13 mouse cellular contexts compared by ENCODE assay signal in genomic region chr16:67243598-67243997, GRCm38 (mm10).
A peak's percentile ranks its signal among the peaks of the same experiment; 100 is the strongest.
DNase-seq lines count a peak whose midpoint lies in the region; TF ChIP-seq lines count a peak whose summit lies in the region.
"Had no signal": no experiment of that assay in that cellular context is flagged by ENCODE, and none has a peak within 500 bp of the region (broad histone marks: within the 10 kb centered on the region; RNA-seq: fewer than 3 reads in every experiment).

No protein-coding gene starts in this region.

- no peak for TF ChIP-seq CTCF in brain, embryonic 14.5 days (IDR thresholded peaks at IDR 0.05; ENCODE audit: borderline replicate concordance, extremely low read depth, insufficient read depth, insufficient read length)

- DNase-seq in brain, embryonic 14.5 days (ENCODE audit: low read depth) = peak; percentile 23
- peak; percentile 73 for DNase-seq in cerebellum, adult 11-12 months
- peak; percentile 83 for DNase-seq in cerebellum, adult 9-10 months
- peak; percentile 68 to 71 for DNase-seq in cerebellum, postnatal 25 days
- DNase-seq in adrenal gland, adult 18-20 months (ENCODE audit: low spot score in 2 of 2) = no peak
- no peak for DNase-seq in frontal cortex, postnatal 10 days (ENCODE audit: low spot score in 2 of 2)
- DNase-seq in heart, adult 9 months (ENCODE audit: low spot score in 2 of 2) = no peak
- DNase-seq: adrenal gland, adult 8-10 months; gastrocnemius, postnatal 10 days; heart, adult 18-20 months; heart, postnatal 14 days; kidney, adult 11 months; kidney, adult 9 months had no signal

- TF ChIP-seq POLR2A in brain, embryonic 14.5 days (IDR thresholded peaks at IDR 0.05; ENCODE audit: borderline replicate concordance, extremely low read depth, insufficient read depth, insufficient read length, poor library complexity, severe bottlenecking) = no peak

Comparison
In these comparisons a context has a peak if more than half of its experiments do, and no peak if none do; other contexts are left out.
1. DNase-seq: peak in brain, embryonic 14.5 days (single experiment), cerebellum, adult 11-12 months (single experiment), cerebellum, adult 9-10 months (single experiment) and cerebellum, postnatal 25 days (2 of 2); none in adrenal gland, adult 18-20 months (0 of 2), frontal cortex, postnatal 10 days (0 of 2) and heart, adult 9 months (0 of 2).